Mouse (Mus musculus): ENCODE results near the gene 4931429L15Rik. TPM values are rescaled to one million over a fixed set of nuclear protein-coding genes. Genes with fewer than 3 reads are reported as not detected.

The 4931429L15Rik gene
- polyA plus RNA-seq, 1 experiment from 2014 or later: not detected

GRCm38 (mm10) chr9:46317957-46318356 lies 1.8 kb downstream of the 4931429L15Rik start:
- H3K36me3 ChIP-seq (ENCODE audit: control insufficient read depth, insufficient read depth, low read length): no peaks in the 10 kb centered on the region
- no peak for ATAC-seq (replicated peaks; ENCODE audit: low FRiP score)
- peaks cover 18% of the 10 kb centered on the region for H3K4me1 ChIP-seq (replicated peaks; ENCODE audit: control insufficient read depth, insufficient read depth, low read length)
- no peak overlapping the region for H3K9ac ChIP-seq (ENCODE audit: low read length)
- H3K27ac ChIP-seq (ENCODE audit: low read depth, low read length): no peak overlapping the region
- H3K4me2 ChIP-seq (ENCODE audit: low read depth, low read length, severe bottlenecking): no peak overlapping the region
- 93% methylated on average over 3 of the region's 3 CpGs for WGBS
- no peaks in the 10 kb centered on the region; the same call in 1 of the 2 replicates for H3K9me3 ChIP-seq (ENCODE audit: control insufficient read depth, low read length)
- no peak for DNase-seq (ENCODE audit: low spot score)
- no peak overlapping the region for H3K4me3 ChIP-seq (ENCODE audit: low read depth, low read length)
- H3K27me3 ChIP-seq (ENCODE audit: control insufficient read depth, insufficient read depth, low read length): no peaks in the 10 kb centered on the region

GRCm38 (mm10) chr9:46316909-46317308 lies 2.9 kb downstream of the 4931429L15Rik start:
- Histone ChIP-seq H3K4me2 (ENCODE audit: low read depth, low read length, severe bottlenecking) (no peak overlapping the region), H3K36me3 (ENCODE audit: control insufficient read depth, insufficient read depth, low read length) (no peaks in the 10 kb centered on the region), H3K4me3 (ENCODE audit: low read depth, low read length) (no peak overlapping the region), H3K4me1 (replicated peaks; ENCODE audit: control insufficient read depth, insufficient read depth, low read length) (peaks cover 16% of the 10 kb centered on the region), H3K9me3 (ENCODE audit: control insufficient read depth, low read length) (no peaks in the 10 kb centered on the region; the same call in 1 of the 2 replicates), H3K27ac (ENCODE audit: low read depth, low read length) (peak overlapping the region; percentile 34; the same call in 1 of the 2 replicates), H3K27me3 (ENCODE audit: control insufficient read depth, insufficient read depth, low read length) (no peaks in the 10 kb centered on the region), H3K9ac (ENCODE audit: low read length) (0 out of 2 replicates have a peak overlapping the region, but pooled peaks have one; percentile 24)
- DNase-seq (ENCODE audit: low spot score): no peak
- 35% methylated on average over 8 of the region's 8 CpGs for WGBS
- 0 out of 2 replicates have a peak, but pooled peaks have one; percentile 31 for ATAC-seq (replicated peaks; ENCODE audit: low FRiP score)

GRCm38 (mm10) chr9:46316388-46316787 lies 3.4 kb downstream of the 4931429L15Rik start:
- DNase-seq (ENCODE audit: low spot score) (peak; percentile 76), ATAC-seq (replicated peaks; ENCODE audit: low FRiP score) (peak; percentile 52)
- Histone ChIP-seq H3K36me3 (ENCODE audit: control insufficient read depth, insufficient read depth, low read length) (no peaks in the 10 kb centered on the region), H3K4me2 (ENCODE audit: low read depth, low read length, severe bottlenecking) (0 out of 2 replicates have a peak overlapping the region, but pooled peaks have one; percentile 29), H3K9me3 (ENCODE audit: control insufficient read depth, low read length) (no peaks in the 10 kb centered on the region; the same call in 1 of the 2 replicates), H3K27me3 (ENCODE audit: control insufficient read depth, insufficient read depth, low read length) (no peaks in the 10 kb centered on the region), H3K4me3 (ENCODE audit: low read depth, low read length) (no peak overlapping the region), H3K9ac (ENCODE audit: low read length) (no peak overlapping the region), H3K4me1 (replicated peaks; ENCODE audit: control insufficient read depth, insufficient read depth, low read length) (peaks cover 16% of the 10 kb centered on the region), H3K27ac (ENCODE audit: low read depth, low read length) (peak overlapping the region; percentile 64; the same call in 1 of the 2 replicates)
- WGBS: 8% methylated on average over 5 of the region's 5 CpGs

- H3K27me3 ChIP-seq (ENCODE audit: control insufficient read depth, insufficient read depth, low read length): no peaks in the 10 kb centered on the region
- no peak overlapping the region; the same call in 1 of the 2 replicates for H3K9ac ChIP-seq (ENCODE audit: low read length)
- H3K9me3 ChIP-seq (ENCODE audit: control insufficient read depth, low read length): no peaks in the 10 kb centered on the region; the same call in 1 of the 2 replicates
- H3K4me2 ChIP-seq (ENCODE audit: low read depth, low read length, severe bottlenecking): peak overlapping the region; percentile 29; the same call in 1 of the 2 replicates
- no peaks in the 10 kb centered on the region for H3K36me3 ChIP-seq (ENCODE audit: control insufficient read depth, insufficient read depth, low read length)
- H3K4me3 ChIP-seq (ENCODE audit: low read depth, low read length): no peak overlapping the region
- H3K4me1 ChIP-seq (replicated peaks; ENCODE audit: control insufficient read depth, insufficient read depth, low read length): peaks cover 16% of the 10 kb centered on the region
- 22% methylated on average over 11 of the region's 11 CpGs for WGBS
- DNase-seq (ENCODE audit: low spot score) (no peak), ATAC-seq (replicated peaks; ENCODE audit: low FRiP score) (peak; percentile 73; the same call in 1 of the 2 replicates)
- peak overlapping the region; percentile 64; the same call in 1 of the 2 replicates for H3K27ac ChIP-seq (ENCODE audit: low read depth, low read length)
Observed at GRCm38 (mm10) chr9:46315807-46316365, 3.9 kb downstream of the 4931429L15Rik start.

GRCm38 (mm10) chr9:46314921-46315320 lies 4.9 kb downstream of the 4931429L15Rik start:
- ATAC-seq (replicated peaks; ENCODE audit: low FRiP score) (peak; percentile 20; the same call in 1 of the 2 replicates), DNase-seq (ENCODE audit: low spot score) (no peak)
- 59% methylated on average over 2 of the region's 2 CpGs for WGBS
- peaks cover 16% of the 10 kb centered on the region for H3K4me1 ChIP-seq (replicated peaks; ENCODE audit: control insufficient read depth, insufficient read depth, low read length)
- H3K27me3 ChIP-seq (ENCODE audit: control insufficient read depth, insufficient read depth, low read length): no peaks in the 10 kb centered on the region
- H3K27ac ChIP-seq (ENCODE audit: low read depth, low read length): no peak overlapping the region
- no peak overlapping the region for H3K4me2 ChIP-seq (ENCODE audit: low read depth, low read length, severe bottlenecking)
- no peaks in the 10 kb centered on the region for H3K36me3 ChIP-seq (ENCODE audit: control insufficient read depth, insufficient read depth, low read length)
- no peaks in the 10 kb centered on the region; the same call in 1 of the 2 replicates for H3K9me3 ChIP-seq (ENCODE audit: control insufficient read depth, low read length)
- no peak overlapping the region for H3K9ac ChIP-seq (ENCODE audit: low read length)
- no peak overlapping the region for H3K4me3 ChIP-seq (ENCODE audit: low read depth, low read length)

- H3K4me1 ChIP-seq (replicated peaks; ENCODE audit: control insufficient read depth, insufficient read depth, low read length): peaks cover 16% of the 10 kb centered on the region
- 5% methylated on average over 4 of the region's 4 CpGs for WGBS
- H3K9ac ChIP-seq (ENCODE audit: low read length): no peak overlapping the region
- no peaks in the 10 kb centered on the region for H3K9me3 ChIP-seq (ENCODE audit: control insufficient read depth, low read length)
- H3K27me3 ChIP-seq (ENCODE audit: control insufficient read depth, insufficient read depth, low read length): no peaks in the 10 kb centered on the region
- H3K4me2 ChIP-seq (ENCODE audit: low read depth, low read length, severe bottlenecking): no peak overlapping the region
- DNase-seq (ENCODE audit: low spot score) (peak; percentile 85), ATAC-seq (replicated peaks; ENCODE audit: low FRiP score) (peak; percentile 64; the same call in 1 of the 2 replicates)
- H3K4me3 ChIP-seq (ENCODE audit: low read depth, low read length): no peak overlapping the region
- H3K36me3 ChIP-seq (ENCODE audit: control insufficient read depth, insufficient read depth, low read length): no peaks in the 10 kb centered on the region
- H3K27ac ChIP-seq (ENCODE audit: low read depth, low read length): no peak overlapping the region
Observed at GRCm38 (mm10) chr9:46314507-46314906, 5.3 kb downstream of the 4931429L15Rik start.

GRCm38 (mm10) chr9:46309121-46309520 lies 10.7 kb downstream of the 4931429L15Rik start:
- H3K4me2 ChIP-seq (ENCODE audit: low read depth, low read length, severe bottlenecking): no peak overlapping the region
- H3K27ac ChIP-seq (ENCODE audit: low read depth, low read length): no peak overlapping the region
- no peaks in the 10 kb centered on the region for H3K36me3 ChIP-seq (ENCODE audit: control insufficient read depth, insufficient read depth, low read length)
- H3K4me3 ChIP-seq (ENCODE audit: low read depth, low read length): no peak overlapping the region
- no peaks in the 10 kb centered on the region for H3K4me1 ChIP-seq (replicated peaks; ENCODE audit: control insufficient read depth, insufficient read depth, low read length)
- WGBS: 10% methylated on average over 7 of the region's 7 CpGs
- ATAC-seq (replicated peaks; ENCODE audit: low FRiP score) (no peak), DNase-seq (ENCODE audit: low spot score) (no peak)
- no peaks in the 10 kb centered on the region for H3K27me3 ChIP-seq (ENCODE audit: control insufficient read depth, insufficient read depth, low read length)
- H3K9ac ChIP-seq (ENCODE audit: low read length): no peak overlapping the region; the same call in 1 of the 2 replicates
- no peaks in the 10 kb centered on the region for H3K9me3 ChIP-seq (ENCODE audit: control insufficient read depth, low read length)

- no peaks in the 10 kb centered on the region for H3K9me3 ChIP-seq (ENCODE audit: control insufficient read depth, low read length)
- no peak for ATAC-seq (replicated peaks; ENCODE audit: low FRiP score)
- H3K4me2 ChIP-seq (ENCODE audit: low read depth, low read length, severe bottlenecking): no peak overlapping the region
Observed at GRCm38 (mm10) chr9:46302142-46302541, 17.6 kb downstream of the 4931429L15Rik start.

More at GRCm38 (mm10) chr9:46302142-46302541, 17.6 kb downstream of the 4931429L15Rik start:
- Histone ChIP-seq H3K27me3 (ENCODE audit: control insufficient read depth, insufficient read depth, low read length) (no peaks in the 10 kb centered on the region), H3K27ac (ENCODE audit: low read depth, low read length) (no peak overlapping the region), H3K4me3 (ENCODE audit: low read depth, low read length) (no peak overlapping the region), H3K9ac (ENCODE audit: low read length) (no peak overlapping the region), H3K36me3 (ENCODE audit: control insufficient read depth, insufficient read depth, low read length) (no peaks in the 10 kb centered on the region; the same call in 1 of the 2 replicates), H3K4me1 (replicated peaks; ENCODE audit: control insufficient read depth, insufficient read depth, low read length) (no peaks in the 10 kb centered on the region)
- peak; percentile 78 for DNase-seq (ENCODE audit: low spot score)
- WGBS: 14% methylated on average over 2 of the region's 2 CpGs
